Comparison of ENCODE assay signal across 17 mouse cellular contexts in genomic region chr16:58539011-58539410, GRCm38 (mm10). TPM values are rescaled to one million over a fixed set of nuclear protein-coding genes. Genes with fewer than 3 reads are reported as not detected.
DNase-seq lines count a peak whose midpoint lies in the region; ATAC-seq and TF ChIP-seq lines count a peak whose summit lies in the region.
"Had no signal": no experiment of that assay in that cellular context is flagged by ENCODE, and none has a peak within 500 bp of the region (broad histone marks: within the 10 kb centered on the region; RNA-seq: fewer than 3 reads in every experiment).

No protein-coding gene starts in this region.

- peak; percentile 77 for ATAC-seq in G1E (ENCODE audit: extremely low read depth, insufficient number of reproducible peaks, low FRiP score, poor library complexity, severe bottlenecking)
- ATAC-seq in intestine, postnatal 0 days: peak; percentile 74
- peak; percentile 60 for ATAC-seq in liver, postnatal 0 days
- ATAC-seq: forebrain, embryonic 14.5 days had no signal

- TF ChIP-seq CTCF in G1E (IDR thresholded peaks at IDR 0.05; ENCODE audit: low read depth, low read length): no peak
- TF ChIP-seq CTCF in intestine, postnatal 0 days (IDR thresholded peaks at IDR 0.05; ENCODE audit: low read depth): no peak
- TF ChIP-seq CTCF in liver, postnatal 0 days (IDR thresholded peaks at IDR 0.05; ENCODE audit: low read depth): no peak

- H3K27ac ChIP-seq in intestine, postnatal 0 days (ENCODE audit: low read depth, low read length): no peak overlapping the region
- H3K27ac ChIP-seq in liver, postnatal 0 days (ENCODE audit: low read depth): no peak overlapping the region
- H3K27ac ChIP-seq: embryonic facial prominence, embryonic 12.5 days; hindbrain, embryonic 14.5 days; lung, embryonic 15.5 days; macrophage; midbrain, embryonic 12.5 days had no signal

- no peaks in the 10 kb centered on the region for H3K27me3 ChIP-seq in G1E (ENCODE audit: insufficient read depth, low read length)
- H3K27me3 ChIP-seq in intestine, postnatal 0 days (replicated peaks; ENCODE audit: control insufficient read depth, insufficient read depth, low read length): no peaks in the 10 kb centered on the region
- no peaks in the 10 kb centered on the region for H3K27me3 ChIP-seq in liver, postnatal 0 days (ENCODE audit: insufficient read depth, low read length)
- H3K27me3 ChIP-seq: embryonic facial prominence, embryonic 12.5 days; lung, embryonic 15.5 days; midbrain, embryonic 12.5 days had no signal

- H3K4me2 ChIP-seq in intestine, postnatal 0 days (replicated peaks; ENCODE audit: low read depth): no peak overlapping the region
- H3K4me2 ChIP-seq in liver, postnatal 0 days (ENCODE audit: low read depth, low read length): no peak overlapping the region
- H3K4me2 ChIP-seq: embryonic facial prominence, embryonic 12.5 days; hindbrain, embryonic 14.5 days; lung, embryonic 15.5 days; midbrain, embryonic 12.5 days had no signal

- H3K4me1 ChIP-seq in G1E (ENCODE audit: insufficient read depth, low read depth, low read length): peaks cover 50% of the 10 kb centered on the region
- peaks cover 3% of the 10 kb centered on the region; the same call in 1 of the 2 replicates for H3K4me1 ChIP-seq in intestine, postnatal 0 days (replicated peaks; ENCODE audit: control insufficient read depth, insufficient read depth, low read length)
- peaks cover 7% of the 10 kb centered on the region; the same call in 1 of the 2 replicates for H3K4me1 ChIP-seq in liver, postnatal 0 days (ENCODE audit: insufficient read depth)
- H3K4me1 ChIP-seq: embryonic facial prominence, embryonic 12.5 days; lung, embryonic 15.5 days; midbrain, embryonic 12.5 days had no signal

- no peaks in the 10 kb centered on the region for H3K36me3 ChIP-seq in G1E (replicated peaks)
- no peaks in the 10 kb centered on the region for H3K36me3 ChIP-seq in intestine, postnatal 0 days (ENCODE audit: control insufficient read depth, insufficient read depth)
- H3K36me3 ChIP-seq in liver, postnatal 0 days (replicated peaks; ENCODE audit: insufficient read depth, low read length): no peaks in the 10 kb centered on the region
- H3K36me3 ChIP-seq: embryonic facial prominence, embryonic 12.5 days; lung, embryonic 15.5 days; midbrain, embryonic 12.5 days had no signal

- H3K9me3 ChIP-seq in G1E (replicated peaks): no peaks in the 10 kb centered on the region
- no peaks in the 10 kb centered on the region for H3K9me3 ChIP-seq in intestine, postnatal 0 days (ENCODE audit: control insufficient read depth)
- H3K9me3 ChIP-seq in liver, postnatal 0 days (ENCODE audit: low read length): no peaks in the 10 kb centered on the region
- H3K9me3 ChIP-seq: embryonic facial prominence, embryonic 12.5 days; lung, embryonic 15.5 days; midbrain, embryonic 12.5 days had no signal

- TF ChIP-seq EP300 in liver, postnatal 0 days (IDR thresholded peaks at IDR 0.05; ENCODE audit: low read depth): peak; percentile 39; the same call in 1 of the 2 replicates

- no peak overlapping the region; the same call in 1 of the 2 replicates for H3K4me3 ChIP-seq in G1E (ENCODE audit: low read depth, low read length)
- H3K4me3 ChIP-seq in intestine, postnatal 0 days (ENCODE audit: low read depth, low read length): no peak overlapping the region
- no peak overlapping the region for H3K4me3 ChIP-seq in liver, postnatal 0 days (ENCODE audit: low read depth, low read length)
- H3K4me3 ChIP-seq: embryonic facial prominence, embryonic 12.5 days; erythroblast, embryonic 14.5 days; lung, embryonic 15.5 days; midbrain, embryonic 12.5 days had no signal

- DNase-seq in heart, adult 11 months: peak; percentile 80
- DNase-seq in heart, adult 9 months (ENCODE audit: low spot score in 2 of 2): no peak
- DNase-seq in G1E (ENCODE audit: low spot score): no peak
- DNase-seq in liver, postnatal 0 days: no peak
- DNase-seq in urinary bladder, postnatal 4 days (ENCODE audit: low spot score in 2 of 2): no peak
- no peak for DNase-seq in frontal cortex, postnatal 36 days (ENCODE audit: low spot score in 2 of 2)
- DNase-seq: cerebellum, adult 8-10 months; gastrocnemius, postnatal 36 days; retina, postnatal 1 day had no signal

- WGBS in intestine, postnatal 0 days: 36% methylated on average over 2 of the region's 2 CpGs
- 43% methylated on average over 2 of the region's 2 CpGs for WGBS in liver, postnatal 0 days (ENCODE audit: insufficient replicate concordance)

- no peak overlapping the region for H3K9ac ChIP-seq in intestine, postnatal 0 days (ENCODE audit: low read depth, low read length)
- H3K9ac ChIP-seq in liver, postnatal 0 days (replicated peaks): no peak overlapping the region
- H3K9ac ChIP-seq: embryonic facial prominence, embryonic 12.5 days; hindbrain, embryonic 14.5 days; lung, embryonic 15.5 days; midbrain, embryonic 12.5 days had no signal

RNA-seq across cellular contexts. Expression of gene St3gal6, which starts 15.0 kb away (rescaled TPM):
- 327 and 403 TPM in 2 replicates for total RNA-seq in G1E (2014; fragmentation: Nextera tagmentation)
- 104 and 115 TPM in 2 replicates for total RNA-seq in G1E (2017)
- polyA plus RNA-seq in G1E (2012): 166 and 198 TPM in 2 replicates
- 32.5 and 32.6 TPM in 2 replicates for polyA plus RNA-seq in intestine, postnatal 0 days (2015; fragmentation: Nextera tagmentation; extraction: Ambion mirVana)
- 11.8 and 16.8 TPM in 2 replicates for polyA plus RNA-seq in liver, postnatal 0 days (2015; fragmentation: Nextera tagmentation; extraction: Ambion mirVana)
